Mouse (Mus musculus): Measurements from ENCODE around the gene H6pd.
A peak's percentile ranks its signal among the peaks of the same experiment; 100 is the strongest.

H6pd gene

DNA sequence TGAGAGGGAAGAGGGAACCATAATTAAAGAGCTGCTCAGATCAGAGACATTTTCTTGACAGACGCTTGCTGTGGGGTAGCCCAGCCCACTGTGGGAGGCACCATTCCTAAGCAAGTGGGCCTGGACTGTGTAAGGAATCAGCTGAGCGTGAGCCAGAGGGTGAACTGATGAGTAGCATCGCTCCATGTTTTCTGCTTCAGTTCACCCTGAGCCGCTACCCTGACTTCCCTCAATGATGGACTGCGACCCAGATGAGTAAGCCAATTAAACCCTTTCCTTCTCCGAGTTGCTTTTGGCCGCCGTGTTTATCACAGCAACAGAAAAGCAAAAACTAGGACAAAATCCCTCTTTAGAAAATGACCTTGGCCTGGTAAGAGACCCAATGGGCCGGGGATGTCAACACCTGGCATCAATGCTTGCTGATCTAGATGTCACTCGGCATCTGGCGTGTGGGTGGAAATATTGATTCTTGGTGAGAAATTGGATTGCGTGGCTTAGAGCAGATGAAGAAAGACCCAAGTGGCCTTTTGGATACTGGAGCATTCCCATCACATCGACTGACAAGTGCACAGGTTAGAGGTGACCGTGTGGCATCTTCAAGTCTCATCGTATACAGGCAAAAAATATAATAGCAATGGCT lies 11.0 kb upstream of the H6pd start:
- DNase-seq (ENCODE audit: low spot score in 2 of 2): no peak

DNA sequence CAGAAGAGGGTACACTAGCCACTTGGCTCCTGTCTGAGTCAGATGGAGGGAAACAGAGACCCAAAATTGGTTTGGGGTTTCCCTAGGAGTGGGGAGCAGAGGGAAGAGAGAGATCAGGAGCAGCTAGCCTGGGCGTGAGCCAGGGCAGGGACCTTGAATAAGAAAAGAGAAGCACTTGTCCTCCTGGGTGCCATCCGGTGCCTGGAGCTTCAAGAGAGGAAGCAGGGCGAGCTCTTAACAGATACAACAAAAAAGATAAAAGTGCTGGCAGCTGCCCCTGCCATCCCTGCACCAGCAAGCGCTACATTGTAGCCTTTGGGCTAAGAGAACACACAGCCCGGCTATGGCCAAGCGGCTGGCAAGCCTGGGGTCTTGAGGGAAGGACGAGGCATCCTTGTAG lies 6.6 kb upstream of the H6pd start:
- no peak for DNase-seq (ENCODE audit: low spot score in 2 of 2)

DNA sequence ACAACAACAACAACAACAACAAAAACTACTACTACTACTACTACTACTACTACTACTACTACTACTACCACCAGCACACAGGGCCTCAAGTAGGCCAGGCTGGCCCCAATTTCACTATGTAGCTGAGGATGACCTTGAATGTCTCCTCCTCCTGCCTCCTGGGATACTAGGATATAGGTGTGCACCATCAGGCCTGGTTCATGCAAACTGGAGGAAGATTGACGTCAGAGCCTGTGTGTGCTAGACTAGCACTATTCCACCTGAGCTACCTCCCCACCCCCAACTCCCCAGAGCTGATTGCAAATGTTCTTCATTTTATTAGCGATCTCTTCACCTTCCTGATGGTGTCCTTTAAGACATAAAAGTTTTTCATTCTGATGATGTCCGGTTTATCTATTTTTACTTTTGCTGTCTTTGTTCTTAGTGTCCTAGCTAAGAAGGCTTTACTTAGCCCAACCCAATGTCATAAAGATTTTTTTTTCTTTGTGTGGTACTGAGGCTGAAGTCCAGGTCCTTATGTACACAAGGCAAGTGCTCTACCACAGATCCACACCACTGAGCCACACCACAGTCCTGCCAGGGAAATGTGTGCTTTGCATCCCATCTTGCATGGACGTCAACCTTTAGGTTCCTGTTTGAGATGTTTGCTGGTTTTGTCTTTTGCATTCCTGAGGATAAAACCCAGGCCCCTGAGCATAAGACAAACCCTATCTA lies 5.7 kb upstream of the H6pd start:
- no peak for DNase-seq (ENCODE audit: low spot score in 2 of 2)

DNA sequence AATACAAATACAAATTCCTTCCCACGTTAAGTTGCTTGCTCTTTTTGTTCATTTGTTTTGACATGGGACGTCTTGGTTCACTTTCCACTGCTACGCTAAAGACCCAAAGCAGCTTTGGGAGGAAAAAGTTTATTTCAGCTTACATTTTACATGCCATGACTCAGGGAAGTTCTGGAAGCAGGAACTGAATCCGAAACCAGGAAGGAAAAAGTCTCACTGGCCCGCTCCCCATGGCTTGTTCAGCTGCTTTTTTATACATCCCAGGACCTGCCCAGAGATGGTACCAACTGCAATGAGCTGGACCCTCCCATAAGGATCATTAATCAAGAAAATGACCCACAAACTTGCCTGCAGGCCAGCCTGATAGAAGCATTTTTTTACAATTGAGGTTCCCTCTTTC lies 5.0 kb upstream of the H6pd start:
- DNase-seq (ENCODE audit: low spot score in 2 of 2): no peak

DNA sequence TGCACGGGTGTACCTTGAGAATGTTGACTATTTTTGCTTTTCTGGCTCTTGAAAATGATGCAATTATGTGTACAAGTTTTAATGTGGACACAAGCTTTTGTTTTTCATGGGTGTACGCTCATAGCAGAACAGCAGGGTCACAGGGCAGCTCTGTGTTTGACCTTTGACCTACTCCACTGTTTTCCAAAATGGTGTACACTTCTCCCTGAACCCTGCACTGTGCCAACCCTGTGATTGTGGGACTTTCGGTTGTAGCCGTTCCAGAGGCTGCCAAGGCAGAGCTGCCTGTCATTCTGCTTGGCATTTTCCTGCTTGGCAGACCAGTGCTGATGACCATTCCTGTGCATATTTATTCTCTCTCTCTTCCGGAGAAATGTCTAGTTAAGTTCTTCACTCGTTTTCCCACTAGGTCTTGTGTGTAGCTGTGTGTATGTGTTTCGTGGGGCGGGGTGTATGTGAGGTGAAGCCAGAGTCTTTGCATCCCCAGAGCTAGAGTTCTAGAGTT lies 4.4 kb upstream of the H6pd start:
- DNase-seq (ENCODE audit: low spot score in 2 of 2): no peak

DNA sequence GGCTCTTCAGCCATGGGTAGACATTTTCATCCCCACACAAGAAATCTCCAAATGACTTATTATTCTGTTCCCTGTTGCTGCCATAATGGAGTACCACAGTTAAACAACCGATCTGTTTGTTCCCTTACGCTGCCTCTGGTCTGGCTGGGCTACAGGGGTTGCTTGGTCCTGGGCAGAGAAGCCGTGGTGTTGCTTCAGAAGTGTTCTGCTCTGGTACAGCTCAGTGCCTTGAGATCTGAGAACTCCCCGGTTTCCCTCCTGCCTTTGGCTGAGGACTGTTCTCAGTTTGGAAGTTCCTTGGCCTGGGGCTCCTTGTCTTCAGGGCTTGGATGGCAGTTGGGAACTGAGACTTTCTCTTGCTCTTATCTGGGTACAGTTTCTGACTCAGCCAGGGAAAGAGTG lies 3.5 kb upstream of the H6pd start:
- DNase-seq (ENCODE audit: low spot score in 2 of 2): no peak

DNA sequence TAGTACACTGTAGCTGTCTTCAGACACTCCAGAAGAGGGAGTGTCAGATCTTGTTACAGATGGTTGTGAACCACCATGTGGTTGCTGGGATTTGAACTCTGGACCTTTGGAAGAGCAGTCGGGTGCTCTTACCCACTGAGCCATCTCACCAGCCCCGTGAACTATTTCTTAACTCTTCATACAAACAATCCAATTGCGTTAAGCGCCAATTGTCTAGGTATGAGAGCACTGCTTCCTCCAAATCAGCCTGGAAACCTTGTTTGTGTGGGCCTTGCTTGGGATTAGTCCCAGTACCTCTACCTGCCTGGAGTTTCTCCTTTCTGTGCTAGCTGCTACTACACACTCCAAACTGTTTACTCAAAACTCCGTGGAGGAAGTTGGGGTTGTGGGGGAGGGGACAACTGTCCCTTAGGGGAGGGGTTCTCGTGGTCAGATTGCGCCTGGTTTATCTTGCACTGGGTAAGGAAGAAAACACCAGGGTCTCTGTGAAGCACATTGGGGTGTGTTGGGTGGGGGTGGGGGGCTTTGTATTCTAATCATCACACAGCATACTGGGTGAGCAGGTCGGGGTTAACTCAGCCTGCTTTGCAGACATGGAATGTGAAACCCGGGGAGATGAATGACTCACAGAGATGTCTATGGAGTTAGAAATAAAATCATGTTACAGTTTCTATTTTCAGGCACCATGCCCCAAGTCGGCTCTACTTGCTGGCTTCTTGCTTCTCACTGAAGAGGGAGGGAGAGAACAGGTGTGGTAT lies 2.9 kb upstream of the H6pd start:
- no peak for DNase-seq (ENCODE audit: low spot score in 2 of 2)

DNA sequence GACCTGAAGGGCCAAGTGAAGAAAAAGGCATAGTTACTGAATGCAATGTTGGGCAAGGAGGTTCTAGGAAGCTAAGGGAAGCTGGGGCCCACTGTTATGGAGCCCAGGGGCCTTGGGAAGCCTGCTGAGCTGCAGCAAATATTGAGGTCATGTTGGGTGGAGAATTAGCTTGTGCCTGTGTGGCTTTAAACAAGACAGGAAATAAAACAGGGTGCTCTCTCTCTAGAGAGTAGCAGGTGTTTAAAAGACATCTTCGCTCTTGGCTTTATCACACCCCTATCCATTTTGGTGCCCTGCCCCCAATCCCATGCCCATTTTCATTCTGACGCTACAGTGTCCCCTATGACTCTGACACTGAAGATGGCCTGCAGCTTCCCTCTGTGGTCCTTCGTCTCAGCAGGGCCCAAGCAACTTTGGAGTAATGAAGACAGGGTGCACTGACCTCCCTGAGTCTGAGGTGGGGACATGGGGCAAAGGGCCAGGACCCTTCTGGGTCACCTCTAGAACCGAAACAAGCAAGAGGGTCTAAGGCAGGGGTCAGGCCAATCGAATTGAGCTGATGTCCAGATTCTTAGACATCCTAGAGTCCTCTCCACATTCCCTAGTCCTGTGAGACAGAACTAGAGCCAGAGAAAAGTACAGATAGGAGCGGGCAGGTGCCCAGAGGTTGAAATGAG lies 1.4 kb upstream of the H6pd start:
- no peak for DNase-seq (ENCODE audit: low spot score in 2 of 2)

DNA sequence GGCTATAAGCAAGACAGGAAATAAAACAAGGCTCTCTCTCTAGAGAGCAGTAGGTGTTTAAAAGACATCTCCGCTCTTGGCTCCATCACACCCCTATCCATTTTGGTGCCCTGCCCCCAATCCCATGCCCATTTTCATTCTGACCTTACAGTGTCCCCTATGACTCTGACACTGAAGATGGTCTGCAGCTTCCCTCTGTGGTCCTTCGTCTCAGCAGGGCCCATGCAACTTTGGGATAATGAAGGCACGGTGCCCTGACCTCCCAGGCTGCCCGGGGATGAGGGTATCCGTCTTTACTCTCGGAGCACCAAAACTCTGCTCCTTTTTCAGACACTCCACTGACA lies 736 bp upstream of the H6pd start:
- no peak for DNase-seq (ENCODE audit: low spot score in 2 of 2)

DNA sequence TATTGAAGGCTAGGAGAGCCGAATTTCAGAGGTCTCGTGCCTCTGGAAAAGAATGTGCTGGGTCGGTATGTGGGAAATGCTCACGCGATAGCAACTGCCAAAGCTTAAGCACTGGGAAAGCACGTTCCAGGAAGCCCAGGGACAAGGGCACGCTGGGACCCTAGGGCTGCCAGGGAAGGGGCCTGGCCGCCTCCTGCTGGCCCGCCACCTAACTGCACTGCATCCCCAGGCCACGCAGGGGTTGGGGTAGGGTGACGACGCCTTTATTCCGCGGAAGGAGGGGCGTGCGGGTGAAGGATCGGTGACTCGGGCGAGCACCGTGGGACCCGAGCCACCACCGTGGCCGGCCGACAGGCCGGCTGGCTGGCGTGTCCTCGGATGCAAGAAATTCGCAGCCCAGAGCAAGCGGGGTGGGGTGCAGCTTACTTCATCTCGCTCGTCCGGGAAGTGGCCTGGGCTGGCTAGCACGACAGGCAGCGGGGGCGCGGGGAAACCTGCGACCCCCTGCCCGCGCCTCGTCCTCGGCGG lies 434 bp downstream of the H6pd start:
- peak; percentile 31 to 47 for DNase-seq (ENCODE audit: low spot score in 2 of 2)

DNA sequence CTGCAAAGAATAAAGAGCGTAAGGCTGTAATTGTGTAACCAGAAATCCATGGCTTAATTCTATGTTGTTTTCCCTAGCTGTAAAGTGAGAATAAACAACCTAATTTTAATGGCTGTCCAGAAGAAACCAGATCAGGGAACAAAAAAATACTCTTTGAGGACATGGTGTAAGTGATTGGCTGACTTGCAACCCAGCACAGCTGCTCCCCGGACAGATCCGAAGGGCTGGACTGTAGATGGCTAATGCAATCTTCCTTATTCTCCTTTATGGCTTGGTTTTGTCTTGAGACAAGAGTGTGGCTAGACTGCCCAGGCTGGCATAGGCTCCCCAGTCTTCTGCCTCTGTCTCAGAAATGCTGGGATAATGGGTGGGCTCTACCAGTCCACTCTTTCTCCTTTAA lies 1.4 kb downstream of the H6pd start:
- no peak for DNase-seq (ENCODE audit: low spot score in 2 of 2)

DNA sequence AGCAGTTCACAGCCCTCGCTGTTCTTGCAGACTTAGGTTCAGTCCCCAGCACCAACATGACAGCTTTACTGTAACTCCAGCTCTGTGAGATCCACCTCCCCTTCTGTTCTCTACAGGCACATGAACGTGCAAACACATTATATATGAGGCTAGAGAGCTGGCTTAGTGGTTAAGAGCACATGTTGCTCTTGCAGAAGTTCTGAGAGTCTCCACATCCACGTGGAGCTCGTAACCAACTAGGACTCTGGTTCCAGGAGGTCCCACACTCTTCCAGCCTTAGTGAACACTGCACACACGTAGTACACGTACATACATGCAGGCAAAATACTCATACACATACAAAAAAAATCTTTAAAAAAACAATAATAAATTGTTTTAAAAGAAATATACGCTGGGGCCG lies 1.8 kb downstream of the H6pd start:
- no peak for DNase-seq (ENCODE audit: low spot score in 2 of 2)

DNA sequence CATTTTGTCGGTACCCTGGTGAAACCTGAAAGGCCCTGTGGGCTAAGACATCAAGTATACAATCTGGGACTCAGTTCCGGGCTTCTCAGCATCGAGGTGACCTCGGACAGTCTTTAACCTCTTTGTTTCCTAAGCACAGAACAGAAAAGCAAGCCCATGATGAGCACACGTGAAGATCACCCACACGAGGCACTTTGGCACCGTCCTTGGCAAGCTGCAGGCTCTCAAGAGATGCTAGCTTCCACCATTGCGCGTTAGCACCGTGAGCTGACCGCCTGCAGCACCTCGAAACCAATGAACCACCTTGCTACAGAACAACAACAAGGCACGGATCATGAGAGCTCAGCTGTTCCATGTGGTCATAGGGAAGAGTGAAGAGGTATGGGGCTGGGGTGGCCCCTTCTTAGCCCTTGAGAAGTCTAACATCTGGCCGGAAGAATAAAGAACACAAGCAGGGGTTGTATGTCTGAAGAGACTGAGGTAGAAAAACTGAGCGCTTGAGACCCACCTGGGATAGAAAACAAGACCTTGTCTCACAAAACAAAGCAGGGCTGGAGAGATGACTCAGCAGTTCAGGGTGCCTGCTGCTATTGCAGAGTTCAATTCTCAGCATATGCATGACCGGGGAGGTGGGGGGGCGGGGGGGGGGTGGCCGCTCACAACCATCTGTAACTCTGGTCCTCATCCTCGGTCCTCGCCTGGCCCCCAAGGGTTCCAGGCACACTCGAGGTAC lies 2.5 kb downstream of the H6pd start:
- no peak for DNase-seq (ENCODE audit: low spot score in 2 of 2)

DNA sequence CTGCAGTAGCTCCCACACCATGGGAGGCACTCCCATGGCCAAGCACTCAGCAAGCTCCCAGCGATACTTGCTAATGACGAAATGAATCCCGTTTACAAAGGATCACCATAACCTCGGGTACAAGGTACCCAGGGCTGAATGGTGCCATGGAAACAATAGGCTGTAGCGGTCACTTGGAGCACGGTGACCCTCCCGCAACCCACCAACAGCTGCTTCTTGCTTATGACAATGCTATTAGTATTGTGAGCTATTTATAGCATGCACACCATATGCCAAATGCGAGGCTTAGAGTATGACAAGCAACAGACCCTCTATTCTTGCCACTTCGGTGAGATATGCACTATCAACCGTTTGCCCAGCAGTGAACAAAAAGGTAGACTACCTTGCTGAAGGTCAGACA lies 3.6 kb downstream of the H6pd start:
- no peak for DNase-seq (ENCODE audit: low spot score in 2 of 2)

DNA sequence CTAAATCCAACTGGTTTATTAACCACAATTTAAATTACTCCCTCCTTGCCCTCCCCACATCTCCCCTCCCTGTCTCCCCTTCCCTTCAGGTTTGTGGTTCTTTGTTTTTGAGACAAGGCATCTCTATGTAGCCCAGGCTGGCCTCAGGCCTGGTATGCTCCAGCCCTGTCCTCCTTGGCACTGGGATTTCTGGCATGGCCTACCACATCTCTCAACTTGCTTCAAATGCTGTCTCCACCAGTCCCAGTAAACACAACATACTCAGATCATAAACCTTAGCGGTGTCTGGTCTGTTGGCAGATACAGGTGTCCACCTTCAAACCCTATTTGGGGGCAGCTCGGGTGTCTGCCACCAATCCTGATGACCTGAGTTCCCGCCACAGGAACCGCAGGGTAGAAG lies 5.2 kb downstream of the H6pd start:
- DNase-seq (ENCODE audit: low spot score in 2 of 2): no peak

DNA sequence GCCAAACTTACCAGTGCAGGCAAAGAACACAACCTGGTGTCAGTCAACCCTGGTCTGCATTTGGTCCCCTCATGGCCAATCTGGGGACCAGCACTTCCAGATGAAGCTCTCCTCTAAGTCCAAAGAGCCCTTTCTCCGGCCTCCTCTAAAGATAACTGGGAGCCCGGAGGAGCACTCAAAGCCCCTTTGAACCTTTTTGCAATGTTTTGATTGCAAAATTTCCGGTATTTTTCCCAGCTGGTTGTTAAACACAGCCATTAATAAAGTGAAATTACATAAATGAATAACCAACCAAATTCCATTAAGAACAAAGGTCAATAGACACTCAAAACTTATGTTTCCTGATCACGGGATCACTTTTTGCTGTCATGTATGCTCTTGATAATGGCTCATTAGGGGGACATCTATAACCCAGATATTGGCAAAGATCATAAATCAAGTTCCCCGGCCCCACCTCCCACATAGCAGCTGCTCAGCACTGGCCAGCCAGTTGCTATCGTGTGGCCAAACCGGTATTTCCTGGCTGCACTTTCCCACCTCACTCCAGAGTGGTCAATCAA lies 5.7 kb downstream of the H6pd start:
- DNase-seq (ENCODE audit: low spot score in 2 of 2): no peak

DNA sequence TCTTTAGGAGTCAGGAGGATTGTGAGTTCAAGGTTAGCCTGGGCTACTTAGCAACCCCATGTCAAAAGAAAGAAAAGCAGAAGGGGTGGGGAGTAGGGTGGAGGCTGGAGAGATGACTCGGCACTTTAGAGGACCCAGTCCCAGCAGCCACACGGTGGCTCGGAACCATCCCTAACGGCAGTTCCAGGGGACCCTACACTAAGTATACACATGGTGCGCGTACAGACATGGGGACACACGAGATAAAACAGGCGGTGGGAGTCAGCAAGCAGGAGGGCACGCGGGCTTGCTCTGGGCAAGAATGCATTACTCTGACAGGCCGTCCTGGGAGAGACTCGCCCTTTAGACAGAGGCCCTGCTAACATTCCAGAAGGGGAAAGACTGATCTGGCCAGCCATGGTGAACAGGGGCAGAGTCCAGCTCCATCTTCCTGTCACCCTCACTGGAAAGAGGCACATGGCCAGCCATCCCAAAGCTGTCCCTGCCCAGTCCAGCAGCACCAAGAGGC lies 6.7 kb downstream of the H6pd start:
- no peak for DNase-seq (ENCODE audit: low spot score in 2 of 2)

DNA sequence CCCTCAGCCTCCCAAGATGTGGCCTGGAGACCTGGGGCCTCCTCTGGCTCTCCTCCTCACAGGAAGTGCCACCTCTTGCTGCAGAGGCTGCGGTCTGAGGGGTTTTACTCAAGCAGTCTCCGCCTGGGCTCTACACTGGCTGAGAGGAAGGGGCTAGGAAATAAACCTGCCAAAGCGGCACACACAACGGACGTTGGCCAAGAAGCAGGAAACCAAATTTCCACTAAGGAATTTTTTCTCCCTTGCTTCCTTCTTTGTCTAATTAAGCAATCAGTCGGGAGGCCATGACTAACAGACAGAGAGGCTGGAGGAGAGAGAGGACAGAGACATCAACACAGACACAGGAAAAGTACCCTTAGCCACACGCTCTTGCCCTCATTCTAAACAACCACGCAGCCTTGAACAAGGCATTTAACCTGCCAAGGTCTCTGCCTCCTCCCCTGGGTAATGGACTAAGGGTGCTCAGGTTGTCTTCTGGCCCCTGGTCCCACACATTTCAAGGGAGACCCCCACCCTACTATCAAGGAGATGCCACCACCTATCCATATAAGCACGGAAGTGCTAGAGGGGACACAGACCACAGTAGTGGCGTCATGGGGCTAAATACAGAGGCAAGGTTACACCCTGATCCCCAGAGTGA lies 7.5 kb downstream of the H6pd start:
- DNase-seq (ENCODE audit: low spot score in 2 of 2): no peak

DNA sequence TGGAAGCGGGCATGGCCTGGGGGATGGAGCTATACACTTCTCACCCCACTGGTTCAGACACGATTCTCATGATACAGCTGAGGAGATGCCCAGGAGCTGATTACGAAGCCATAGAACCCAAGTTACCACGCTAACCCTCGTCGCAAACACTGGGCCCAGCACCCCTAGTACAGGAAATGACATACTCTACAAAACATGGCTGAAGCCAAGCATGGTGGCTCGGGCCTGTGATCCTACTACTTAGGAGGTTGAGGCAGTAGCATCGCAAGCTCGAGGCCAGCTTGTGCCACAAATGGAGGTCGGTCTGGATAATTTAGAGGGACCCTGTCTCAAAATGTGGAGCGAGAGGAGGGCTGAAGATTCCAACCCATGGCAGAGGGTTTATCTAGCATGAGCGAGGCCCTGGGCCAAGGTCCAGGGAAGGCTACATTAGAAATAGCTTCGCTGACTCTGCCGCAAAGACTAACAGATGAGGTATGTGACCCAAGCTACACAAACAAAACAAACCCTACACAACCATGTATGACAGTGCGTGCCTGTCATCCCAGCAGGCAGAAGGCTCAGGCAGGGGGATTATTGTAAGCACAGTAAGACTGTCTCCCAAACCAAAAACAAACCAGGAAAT lies 8.8 kb downstream of the H6pd start:
- DNase-seq (ENCODE audit: low spot score in 2 of 2): no peak

DNA sequence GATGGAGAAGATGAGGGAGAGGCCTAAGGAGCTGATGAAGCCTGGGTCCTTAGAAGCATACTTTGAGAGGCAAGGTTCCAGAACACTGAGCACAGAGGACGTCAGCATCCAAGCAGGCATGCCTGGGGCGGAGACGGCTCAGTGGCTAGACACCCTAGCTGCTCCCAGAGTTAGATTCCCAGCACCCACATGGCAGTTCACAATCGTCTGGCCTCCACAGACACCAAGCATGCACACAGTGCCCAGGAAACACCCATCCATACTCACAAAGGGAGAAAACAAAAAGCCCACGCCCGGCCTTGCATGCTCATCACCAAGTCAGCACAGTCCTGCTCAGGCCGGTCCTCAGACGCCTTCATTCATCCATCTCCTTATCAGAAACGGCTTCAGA lies 9.3 kb downstream of the H6pd start:
- DNase-seq (ENCODE audit: low spot score in 2 of 2): no peak

Data from right cerebral cortex, adult 2 months (tissue).